Mouse (Mus musculus) gastrocnemius, postnatal 14 days (tissue): ENCODE results near the gene Pip5k1b. TPM values are rescaled to one million over a fixed set of nuclear protein-coding genes. Genes with fewer than 3 reads are reported as not detected.
"Not testable (repeated sequence)": the region's sequence is repeated elsewhere in the genome, so short reads cannot be mapped to it uniquely, and the experiment has no call there.

Source experiments
- DNase-seq: peaks from one replicate; pipeline ENCODE4 v3.0.0; 2021; ENCODE audit warnings: mixed read lengths
- intact Hi-C: fragments of 180-260 bp; cut with DNase I; formaldehyde crosslinking; loops from one replicate; pipeline ENCODE4 v1.15.1; 2025; ENCODE audit warnings: low total_unique reads
- long read RNA-seq, 2 experiments: library from polyadenylated mRNA; stranded (forward); transcript quantifications; one replicate each; pipeline ENCODE4 v2.0.0; 2021
- total RNA-seq, 2 experiments: library from RNA; stranded (reverse); gene quantifications; 2 replicates each; pipeline ENCODE4 v1.2.3; 2021

Gene Pip5k1b
- 1 to 10 TPM in 1 of 2 experiments, under 1 TPM in 1; 0.51 to 1.0 TPM for total RNA-seq
- long read RNA-seq, experiment 1, partial matches to known transcripts, result 0 of 1 reads
- long read RNA-seq, experiment 1, other reads (novel, unspliced or antisense), result 0 of 1 reads
- long read RNA-seq, experiment 2, result 0 reads

DNA sequence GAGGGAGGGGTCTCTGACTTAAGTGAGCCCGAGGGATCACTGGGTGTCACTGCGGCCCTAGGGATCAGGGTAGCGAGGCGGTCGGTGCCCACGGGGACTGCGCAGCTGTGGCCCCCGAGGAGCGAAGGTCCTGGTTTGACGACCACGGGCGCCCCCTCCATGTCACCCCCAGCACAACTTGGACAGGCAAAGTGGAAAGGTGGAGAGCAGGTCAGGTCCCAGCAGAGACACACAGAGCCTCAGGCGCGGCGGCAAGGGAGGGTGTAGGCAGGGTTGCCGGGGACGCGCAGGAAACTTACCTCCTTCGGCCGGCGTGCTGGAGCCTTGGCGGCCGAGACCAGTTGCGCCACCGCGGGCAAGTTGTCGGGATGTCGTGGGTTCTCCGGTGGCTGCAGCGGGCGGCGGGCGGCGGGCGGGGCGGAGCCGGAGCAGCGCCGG, at the start of gene Pip5k1b:
Pip5k1b (minus strand) TSS at position 407 of the 438 bp plus-strand sequence.
- intact Hi-C loops, result no loop called here
- DNase-seq, result peak; percentile 43

GRCm38 (mm10) chr19:24604105-24604504, 48.4 kb upstream of the Pip5k1b start:
- no peak for DNase-seq

GRCm38 (mm10) chr19:24603431-24603830, 47.8 kb upstream of the Pip5k1b start:
- intact Hi-C loops, result no loop called here
- DNase-seq, result no peak

More at GRCm38 (mm10) chr19:24604105-24604504, 48.4 kb upstream of the Pip5k1b start:
- intact Hi-C loops, result no loop called here

- no peak for DNase-seq
- intact Hi-C loops, result no loop called here
These were observed 31.1 kb upstream of the Pip5k1b start for GRCm38 (mm10) chr19:24586726-24587125.

DNA sequence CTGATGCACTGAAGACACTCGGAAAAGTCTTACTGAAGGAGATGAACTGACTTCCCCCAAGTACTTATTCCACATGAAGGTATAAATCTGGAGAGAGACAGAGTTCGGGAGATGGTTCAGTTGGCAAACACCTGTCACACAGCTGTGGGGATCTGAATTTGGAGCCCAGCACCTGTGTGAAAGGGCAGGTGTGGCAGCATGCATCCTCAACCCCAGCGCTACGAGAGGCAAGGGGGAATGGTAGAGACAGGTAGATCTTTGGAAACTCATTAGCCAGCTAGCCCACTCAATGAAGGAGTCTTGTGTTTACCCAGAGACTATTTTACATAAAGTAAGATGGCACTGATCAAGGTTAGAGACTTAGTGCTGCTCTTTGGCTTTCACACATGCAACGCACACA, 29.5 kb upstream of the Pip5k1b start:
- intact Hi-C loops, result no loop called here
- no peak for DNase-seq

DNA sequence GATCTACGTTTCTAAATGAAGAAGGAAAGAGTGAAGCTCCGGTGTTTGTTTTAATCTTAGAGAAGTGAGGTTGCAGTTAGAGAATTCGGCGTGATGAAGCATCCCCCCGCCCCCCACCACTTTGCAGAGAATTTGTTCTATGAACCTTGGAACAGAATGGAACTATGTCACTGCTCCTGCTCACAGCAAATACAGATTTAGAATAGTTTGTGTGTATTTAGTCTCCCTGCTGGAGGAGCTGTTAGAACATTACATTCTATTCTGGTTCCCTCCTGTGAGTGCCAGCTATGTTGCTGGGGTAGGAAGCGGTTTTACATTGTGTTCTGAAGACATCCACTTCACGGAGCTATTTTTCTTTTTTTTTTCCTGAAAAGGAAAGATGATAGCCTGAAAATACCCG, 28.3 kb upstream of the Pip5k1b start:
- intact Hi-C loops, result no loop called here
- DNase-seq, result no peak

GRCm38 (mm10) chr19:24576125-24576524, 20.5 kb upstream of the Pip5k1b start:
- intact Hi-C loops, result no loop called here
- no peak for DNase-seq

- peak; percentile 9 for DNase-seq
These were observed 16.1 kb upstream of the Pip5k1b start for GRCm38 (mm10) chr19:24571756-24572181.

DNA sequence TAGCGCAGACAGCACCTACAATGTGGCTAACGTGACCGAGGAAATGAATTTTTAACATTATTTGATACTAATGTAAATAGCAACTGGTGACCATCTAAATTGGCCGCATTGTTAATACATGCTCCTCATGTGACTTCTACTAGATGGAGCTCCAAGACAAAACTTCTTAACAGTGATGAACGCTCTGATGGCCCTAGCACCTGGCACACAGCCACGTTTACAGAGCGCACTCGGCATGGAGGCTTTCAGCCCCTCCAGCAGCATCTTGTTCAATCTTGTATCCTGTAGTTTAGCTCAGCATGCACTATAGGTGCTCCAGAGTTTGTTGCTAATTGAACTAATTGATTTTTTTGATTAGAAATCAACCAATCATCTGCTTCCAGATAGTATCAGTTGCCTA, 15.3 kb upstream of the Pip5k1b start:
- intact Hi-C loops, result no loop called here
- DNase-seq, result no peak

More at GRCm38 (mm10) chr19:24571756-24572181, 16.1 kb upstream of the Pip5k1b start:
- intact Hi-C loops, result no loop called here

GRCm38 (mm10) chr19:24557456-24557855, 1.8 kb upstream of the Pip5k1b start:
- intact Hi-C loops, result no loop called here
- DNase-seq, result no peak

DNA sequence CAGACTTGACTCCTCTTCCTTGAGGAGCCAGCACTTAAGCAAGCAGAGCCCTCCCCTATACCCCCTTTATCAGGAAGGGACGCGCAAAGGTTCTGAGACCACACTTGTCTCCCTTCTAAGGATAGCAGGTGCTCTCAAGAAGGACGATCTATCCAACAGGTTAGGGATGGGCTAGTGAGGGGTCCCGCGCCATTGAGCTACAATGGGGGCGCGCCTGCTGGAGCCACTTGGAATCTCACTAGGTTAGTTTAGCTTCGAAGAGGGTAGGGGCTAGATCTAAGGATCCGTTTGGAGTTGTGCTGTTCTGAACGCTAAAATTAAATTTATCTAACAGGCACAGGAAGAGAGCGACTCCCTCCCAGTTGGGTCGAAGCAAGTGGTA, 904 bp upstream of the Pip5k1b start:
- DNase-seq, result no peak
- intact Hi-C loops, result no loop called here

- intact Hi-C loops, result no loop called here
- DNase-seq, result peak; percentile 55
These were observed 372 bp upstream of the Pip5k1b start for GRCm38 (mm10) chr19:24555904-24556584.

- intact Hi-C loops, result no loop called here
- no peak for DNase-seq
These were observed 684 bp downstream of the Pip5k1b start for GRCm38 (mm10) chr19:24554911-24555465.

DNA sequence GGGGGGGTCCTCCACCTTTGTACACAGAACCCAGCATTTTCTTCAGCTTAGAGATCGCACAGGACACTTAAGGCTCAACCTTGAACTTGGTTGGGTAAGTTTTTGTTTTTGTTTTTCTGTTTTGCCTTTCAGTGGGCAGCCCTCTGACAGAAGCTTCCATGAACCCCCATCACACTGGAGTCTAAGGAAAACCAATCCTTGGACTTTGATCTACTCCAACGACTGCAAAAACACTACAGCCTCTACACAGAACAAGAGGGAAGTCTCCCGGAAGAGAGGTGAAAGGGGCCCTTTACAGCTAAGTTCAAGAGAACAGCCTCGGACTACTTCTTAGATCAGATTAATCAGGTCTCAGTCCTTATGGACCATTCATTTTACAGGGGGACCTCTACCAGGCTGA, 1.2 kb downstream of the Pip5k1b start:
- no peak for DNase-seq
- intact Hi-C loops, result no loop called here

- no peak for DNase-seq
- intact Hi-C loops, result no loop called here
These were observed 2.2 kb downstream of the Pip5k1b start for GRCm38 (mm10) chr19:24553291-24554075.

GRCm38 (mm10) chr19:24552641-24553040, 3.0 kb downstream of the Pip5k1b start:
- intact Hi-C loops, DNase-seq: not testable (repeated sequence)

GRCm38 (mm10) chr19:24551196-24551954, 4.3 kb downstream of the Pip5k1b start:
- intact Hi-C loops, result no loop called here

GRCm38 (mm10) chr19:24550778-24551177, 4.9 kb downstream of the Pip5k1b start:
- intact Hi-C loops, result no loop called here
- DNase-seq, result no peak

More at GRCm38 (mm10) chr19:24551196-24551954, 4.3 kb downstream of the Pip5k1b start:
- no peak for DNase-seq

GRCm38 (mm10) chr19:24550016-24550415, 5.7 kb downstream of the Pip5k1b start:
- no peak for DNase-seq
- intact Hi-C loops, result no loop called here
